In the genomic region with DNA sequence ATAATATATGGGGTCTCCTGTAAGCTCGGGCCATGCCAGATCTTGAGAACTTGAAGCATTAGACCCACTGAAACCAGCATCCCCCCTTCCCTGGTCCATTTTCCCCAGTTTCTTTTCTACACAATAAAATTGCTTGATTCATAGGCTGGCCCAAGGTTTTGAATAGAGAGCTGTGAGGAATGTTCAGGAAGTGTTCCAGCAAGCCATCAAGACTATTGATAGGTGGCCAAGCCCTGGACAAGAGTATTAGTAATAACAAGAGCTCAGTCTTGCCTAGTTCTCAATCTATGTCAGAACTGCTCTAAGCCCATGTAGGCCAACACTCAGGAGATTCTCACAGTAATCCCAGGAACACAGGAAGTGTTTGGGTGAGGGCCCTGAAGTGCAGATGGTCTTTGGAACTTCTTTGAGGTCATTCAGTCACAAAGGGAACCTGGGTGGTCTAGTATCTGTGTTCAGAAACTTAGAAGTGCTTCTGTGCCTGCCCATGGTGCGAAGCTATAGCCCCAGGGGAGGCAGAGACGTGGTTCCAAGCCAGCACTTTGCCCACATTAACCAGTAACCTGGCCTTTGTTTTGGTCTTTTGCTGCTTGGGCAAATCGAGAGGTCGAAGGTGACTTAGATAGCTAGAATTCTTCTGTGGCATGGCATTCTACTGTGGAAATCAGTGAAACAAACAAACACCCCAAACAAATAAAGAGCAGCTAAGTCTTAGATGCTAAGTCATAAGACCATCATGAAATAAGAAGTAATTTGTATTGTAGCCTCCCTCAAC, we compare ENCODE assay signal across 21 mouse cellular contexts. TPM values are rescaled to one million over a fixed set of nuclear protein-coding genes. Genes with fewer than 3 reads are reported as not detected.
A peak's percentile ranks its signal among the peaks of the same experiment; 100 is the strongest.
DNase-seq lines count a peak whose midpoint lies in the region; ATAC-seq and TF ChIP-seq lines count a peak whose summit lies in the region.
"Had no signal": no experiment of that assay in that cellular context is flagged by ENCODE, and none has a peak within 500 bp of the region (broad histone marks: within the 10 kb centered on the region; RNA-seq: fewer than 3 reads in every experiment).

No protein-coding gene starts in this region.

- H3K27me3 ChIP-seq in hindbrain, embryonic 16.5 days (replicated peaks; ENCODE audit: control insufficient read depth, insufficient read depth, low read length), result no peaks in the 10 kb centered on the region
- no peaks in the 10 kb centered on the region for H3K27me3 ChIP-seq in hindbrain, embryonic 10.5 days (ENCODE audit: insufficient read depth, poor library complexity, severe bottlenecking)
- H3K27me3 ChIP-seq in kidney, embryonic 14.5 days (ENCODE audit: control insufficient read depth, insufficient read depth, low read length), result no peaks in the 10 kb centered on the region
- H3K27me3 ChIP-seq in liver, postnatal 0 days (ENCODE audit: insufficient read depth, low read length), result no peaks in the 10 kb centered on the region
- H3K27me3 ChIP-seq in liver, embryonic 12.5 days (replicated peaks), result no peaks in the 10 kb centered on the region
- no peaks in the 10 kb centered on the region for H3K27me3 ChIP-seq in neural tube, embryonic 14.5 days (ENCODE audit: control insufficient read depth, insufficient read depth, low read length)
- H3K27me3 ChIP-seq: heart, embryonic 15.5 days; neural tube, embryonic 12.5 days had no signal

- no peak overlapping the region for H3K9ac ChIP-seq in hindbrain, embryonic 16.5 days (ENCODE audit: low read depth, low read length)
- no peak overlapping the region for H3K9ac ChIP-seq in kidney, embryonic 14.5 days (ENCODE audit: low read depth, low read length)
- H3K9ac ChIP-seq in liver, postnatal 0 days (replicated peaks), result no peak overlapping the region
- H3K9ac ChIP-seq in liver, embryonic 12.5 days, result no peak overlapping the region
- H3K9ac ChIP-seq in neural tube, embryonic 14.5 days (replicated peaks; ENCODE audit: low read depth, low read length), result no peak overlapping the region
- H3K9ac ChIP-seq: forebrain, postnatal 0 days; heart, embryonic 15.5 days; lung, embryonic 14.5 days; neural tube, embryonic 12.5 days had no signal

- no peak for DNase-seq in hindbrain, embryonic 10.5 days (ENCODE audit: low spot score)
- DNase-seq in kidney, postnatal 36 days, result peak; percentile 49 to 55
- DNase-seq in liver, postnatal 0 days, result no peak
- DNase-seq in cerebellum, adult 11 months, result no peak
- DNase-seq: B cell, adult 2 months; cerebellum, adult 8-10 months; forebrain, postnatal 0 days; gastrocnemius, postnatal 36 days; heart, postnatal 4 days; lung, embryonic 14.5 days; spleen, adult 18-20 months; thymus, postnatal 25 days had no signal

- H3K36me3 ChIP-seq in hindbrain, embryonic 16.5 days (ENCODE audit: control insufficient read depth, insufficient read depth, low read length), result no peaks in the 10 kb centered on the region
- 0 out of 2 replicates have a peak, but pooled peaks cover under 1% of the 10 kb centered on the region for H3K36me3 ChIP-seq in hindbrain, embryonic 10.5 days
- H3K36me3 ChIP-seq in kidney, embryonic 14.5 days (ENCODE audit: control insufficient read depth, insufficient read depth, low read length), result no peaks in the 10 kb centered on the region
- H3K36me3 ChIP-seq in liver, postnatal 0 days (replicated peaks; ENCODE audit: insufficient read depth, low read length), result no peaks in the 10 kb centered on the region
- H3K36me3 ChIP-seq in liver, embryonic 12.5 days, result no peaks in the 10 kb centered on the region
- H3K36me3 ChIP-seq in neural tube, embryonic 14.5 days (ENCODE audit: control insufficient read depth, insufficient read depth, low read length), result no peaks in the 10 kb centered on the region
- H3K36me3 ChIP-seq: embryonic facial prominence, embryonic 10.5 days; heart, embryonic 15.5 days; midbrain, embryonic 10.5 days; neural tube, embryonic 12.5 days had no signal

- no peak for TF ChIP-seq EP300 in liver, postnatal 0 days (IDR thresholded peaks at IDR 0.05; ENCODE audit: low read depth)

- peak; percentile 54 for ATAC-seq in hindbrain, embryonic 16.5 days
- no peak for ATAC-seq in kidney, embryonic 14.5 days (ENCODE audit: low FRiP score, low TSS enrichment)
- ATAC-seq in liver, postnatal 0 days, result no peak
- no peak for ATAC-seq in liver, embryonic 12.5 days
- 0 out of 2 replicates have a peak, but pooled peaks have one; percentile 28 for ATAC-seq in neural tube, embryonic 14.5 days (ENCODE audit: low read depth)
- ATAC-seq: forebrain, postnatal 0 days had no signal

- H3K9me3 ChIP-seq in hindbrain, embryonic 16.5 days (ENCODE audit: control insufficient read depth, low read length), result no peaks in the 10 kb centered on the region
- H3K9me3 ChIP-seq in hindbrain, embryonic 10.5 days, result no peaks in the 10 kb centered on the region
- no peaks in the 10 kb centered on the region for H3K9me3 ChIP-seq in kidney, embryonic 14.5 days (ENCODE audit: control insufficient read depth, low read length)
- H3K9me3 ChIP-seq in liver, postnatal 0 days (ENCODE audit: low read length), result no peaks in the 10 kb centered on the region
- H3K9me3 ChIP-seq in liver, embryonic 12.5 days (replicated peaks), result no peaks in the 10 kb centered on the region
- no peaks in the 10 kb centered on the region for H3K9me3 ChIP-seq in neural tube, embryonic 14.5 days (ENCODE audit: control insufficient read depth, low read length)
- H3K9me3 ChIP-seq: embryonic facial prominence, embryonic 10.5 days; heart, embryonic 15.5 days; midbrain, embryonic 10.5 days; neural tube, embryonic 12.5 days had no signal

- WGBS in hindbrain, embryonic 16.5 days, result 77% methylated on average over 5 of the region's 5 CpGs
- whole genome bisulfite sequencing in hindbrain, embryonic 10.5 days, result 70% methylated on average over 5 of the region's 5 CpGs
- 78% methylated on average over 5 of the region's 5 CpGs for WGBS in kidney, embryonic 14.5 days
- 64% methylated on average over 5 of the region's 5 CpGs for WGBS in liver, postnatal 0 days (ENCODE audit: insufficient replicate concordance)
- 55% methylated on average over 5 of the region's 5 CpGs for WGBS in liver, embryonic 12.5 days (ENCODE audit: insufficient replicate concordance)
- whole genome bisulfite sequencing in neural tube, embryonic 14.5 days, result 74% methylated on average over 5 of the region's 5 CpGs

- H3K27ac ChIP-seq in hindbrain, embryonic 16.5 days (ENCODE audit: low read depth, low read length), result no peak overlapping the region
- no peak overlapping the region for H3K27ac ChIP-seq in hindbrain, embryonic 10.5 days
- no peak overlapping the region for H3K27ac ChIP-seq in kidney, embryonic 14.5 days (ENCODE audit: low read depth, low read length)
- peak overlapping the region; percentile 29; the same call in 1 of the 2 replicates for H3K27ac ChIP-seq in liver, postnatal 0 days (ENCODE audit: low read depth)
- H3K27ac ChIP-seq in liver, embryonic 12.5 days, result no peak overlapping the region
- H3K27ac ChIP-seq in neural tube, embryonic 14.5 days (ENCODE audit: low read depth, low read length), result no peak overlapping the region
- H3K27ac ChIP-seq: embryonic facial prominence, embryonic 10.5 days; heart, embryonic 15.5 days; macrophage; midbrain, embryonic 10.5 days; neural tube, embryonic 12.5 days had no signal

- no peaks in the 10 kb centered on the region for H3K4me1 ChIP-seq in hindbrain, embryonic 16.5 days (ENCODE audit: control insufficient read depth, insufficient read depth, low read depth, low read length)
- H3K4me1 ChIP-seq in hindbrain, embryonic 10.5 days (replicated peaks), result peaks cover 34% of the 10 kb centered on the region
- H3K4me1 ChIP-seq in kidney, embryonic 14.5 days (ENCODE audit: control insufficient read depth, insufficient read depth, low read length), result 0 out of 2 replicates have a peak, but pooled peaks cover 4% of the 10 kb centered on the region
- peaks cover 14% of the 10 kb centered on the region for H3K4me1 ChIP-seq in liver, postnatal 0 days (ENCODE audit: insufficient read depth)
- H3K4me1 ChIP-seq in liver, embryonic 12.5 days, result no peaks in the 10 kb centered on the region
- H3K4me1 ChIP-seq in neural tube, embryonic 14.5 days (ENCODE audit: control insufficient read depth, insufficient read depth, low read length), result no peaks in the 10 kb centered on the region
- H3K4me1 ChIP-seq: neural tube, embryonic 12.5 days had no signal

- no peak overlapping the region for H3K4me2 ChIP-seq in hindbrain, embryonic 16.5 days (ENCODE audit: low read length)
- H3K4me2 ChIP-seq in kidney, embryonic 14.5 days (replicated peaks; ENCODE audit: low read depth, low read length), result no peak overlapping the region
- no peak overlapping the region for H3K4me2 ChIP-seq in liver, postnatal 0 days (ENCODE audit: low read depth, low read length)
- no peak overlapping the region for H3K4me2 ChIP-seq in liver, embryonic 12.5 days
- H3K4me2 ChIP-seq in neural tube, embryonic 14.5 days (ENCODE audit: low read depth, low read length), result no peak overlapping the region
- H3K4me2 ChIP-seq: heart, embryonic 15.5 days; lung, embryonic 14.5 days; neural tube, embryonic 12.5 days had no signal

- H3K4me3 ChIP-seq in hindbrain, embryonic 16.5 days (ENCODE audit: low read length), result no peak overlapping the region
- no peak overlapping the region for H3K4me3 ChIP-seq in hindbrain, embryonic 10.5 days
- no peak overlapping the region for H3K4me3 ChIP-seq in kidney, embryonic 14.5 days (ENCODE audit: low read length)
- H3K4me3 ChIP-seq in liver, postnatal 0 days (ENCODE audit: low read depth, low read length), result no peak overlapping the region
- no peak overlapping the region for H3K4me3 ChIP-seq in liver, embryonic 12.5 days
- no peak overlapping the region for H3K4me3 ChIP-seq in neural tube, embryonic 14.5 days (ENCODE audit: low read depth, low read length)
- H3K4me3 ChIP-seq: embryonic facial prominence, embryonic 10.5 days; heart, embryonic 15.5 days; midbrain, embryonic 10.5 days; neural tube, embryonic 12.5 days had no signal

- TF ChIP-seq CTCF in liver, postnatal 0 days (IDR thresholded peaks at IDR 0.05; ENCODE audit: low read depth), result no peak

RNA-seq across cellular contexts. Expression of a gene that starts 29.6 kb away (rescaled TPM):
- polyA plus RNA-seq in hindbrain, embryonic 16.5 days (2015; fragmentation: Nextera tagmentation; extraction: Ambion mirVana), result 1.4 and 1.6 TPM in 2 replicates
- polyA plus RNA-seq in hindbrain, embryonic 10.5 days (2016; fragmentation: Nextera tagmentation; extraction: Ambion mirVana), result 6.5 and 7.4 TPM in 2 replicates
- 10.3 and 16.0 TPM in 2 replicates for polyA plus RNA-seq in kidney, embryonic 14.5 days (2014; fragmentation: Nextera tagmentation; extraction: Ambion mirVana)
- polyA plus RNA-seq in liver, postnatal 0 days (2015; fragmentation: Nextera tagmentation; extraction: Ambion mirVana), result 0.69 and 0.96 TPM in 2 replicates
- 0.92 and 1.2 TPM in 2 replicates for polyA plus RNA-seq in liver, embryonic 12.5 days (2016; fragmentation: Nextera tagmentation; extraction: Ambion mirVana)
- polyA plus RNA-seq in neural tube, embryonic 14.5 days (2014; fragmentation: Nextera tagmentation; extraction: Ambion mirVana), result 2.9 and 3.3 TPM in 2 replicates
- polyA plus RNA-seq: macrophage had no signal

RNA-seq across cellular contexts. Expression of a gene that starts 37.7 kb away (rescaled TPM):
- 0.50 and 0.51 TPM in 2 replicates for polyA plus RNA-seq in hindbrain, embryonic 16.5 days (2015; fragmentation: Nextera tagmentation; extraction: Ambion mirVana)
- polyA plus RNA-seq in hindbrain, embryonic 10.5 days (2016; fragmentation: Nextera tagmentation; extraction: Ambion mirVana), result 0.85 and 0.90 TPM in 2 replicates
- 0.64 and 1.1 TPM in 2 replicates for polyA plus RNA-seq in kidney, embryonic 14.5 days (2014; fragmentation: Nextera tagmentation; extraction: Ambion mirVana)
- 0.20 and 0.23 TPM in 2 replicates for polyA plus RNA-seq in liver, postnatal 0 days (2015; fragmentation: Nextera tagmentation; extraction: Ambion mirVana)
- polyA plus RNA-seq in liver, embryonic 12.5 days (2016; fragmentation: Nextera tagmentation; extraction: Ambion mirVana), result 0.17 and 0.23 TPM in 2 replicates
- 0.70 and 0.80 TPM in 2 replicates for polyA plus RNA-seq in neural tube, embryonic 14.5 days (2014; fragmentation: Nextera tagmentation; extraction: Ambion mirVana)
- polyA plus RNA-seq: macrophage had no signal

Comparison
In these comparisons a context has a peak if more than half of its experiments do, and no peak if none do; other contexts are left out.
1. ATAC-seq: peak in hindbrain, embryonic 16.5 days (single experiment) and neural tube, embryonic 14.5 days (single experiment); none in kidney, embryonic 14.5 days (single experiment), liver, postnatal 0 days (single experiment) and liver, embryonic 12.5 days (single experiment).
2. DNase-seq: peak in kidney, postnatal 36 days (2 of 2); none in hindbrain, embryonic 10.5 days (single experiment), liver, postnatal 0 days (single experiment) and cerebellum, adult 11 months (single experiment).